Mouse (Mus musculus) heart, adult 18-20 months (tissue): ENCODE measurements around the gene Rnf130. TPM values are rescaled to one million over a fixed set of nuclear protein-coding genes. Genes with fewer than 3 reads are reported as not detected.
"Not testable (repeated sequence)": the region's sequence is repeated elsewhere in the genome, so short reads cannot be mapped to it uniquely, and the experiment has no call there.

ENCODE experiments used
- DNase-seq, 2 experiments: peaks; one replicate each; pipeline ENCODE4 v3.0.0; 2021 to 2022; ENCODE audit warnings: mixed read lengths in 1 of 2
- total RNA-seq, 2 experiments: library from RNA; stranded (reverse); gene quantifications; 2 replicates each; pipeline ENCODE4 v1.2.3; 2021

Rnf130 gene
- total RNA-seq, 2 experiments from 2014 or later: 50.1 to 55.7 TPM

DNA sequence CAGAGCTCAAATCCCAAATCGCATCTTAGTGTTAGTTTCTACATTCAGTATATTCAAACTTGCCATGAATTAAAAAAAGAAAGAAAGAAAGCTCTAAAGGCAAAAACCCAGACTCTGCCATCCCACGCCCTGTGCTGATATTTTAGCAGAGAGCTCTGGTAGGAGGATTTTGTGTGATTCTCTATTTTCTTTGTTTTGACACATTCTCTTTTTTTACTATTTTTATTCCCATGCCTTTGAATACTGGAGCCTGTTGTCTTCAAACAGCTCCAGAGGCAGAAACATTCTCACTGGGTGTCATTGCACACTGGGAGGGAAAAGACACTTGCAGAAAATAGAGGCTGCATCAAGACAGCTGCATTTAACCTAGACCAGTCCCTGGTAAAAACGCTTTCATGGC lies 61.1 kb downstream of the Rnf130 start:
- DNase-seq: no peak

DNA sequence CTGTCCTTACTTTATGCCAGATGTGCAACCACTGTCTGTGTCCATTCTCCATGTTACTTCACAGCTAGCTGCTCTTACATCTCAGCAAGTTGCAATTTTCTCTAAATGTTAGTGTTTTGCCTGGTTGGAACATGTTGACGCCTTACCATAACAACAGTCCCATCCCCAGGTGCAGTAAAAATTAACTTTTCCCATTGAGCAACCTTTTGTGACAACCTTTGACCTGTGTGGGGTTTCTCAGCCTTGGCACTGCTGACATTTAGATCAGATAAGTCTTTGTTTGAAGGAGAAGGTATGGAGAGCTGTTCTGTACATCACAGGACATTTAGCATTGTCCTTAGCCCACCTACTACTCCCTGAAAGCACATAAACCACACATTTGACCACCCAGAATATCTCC lies 64.7 kb downstream of the Rnf130 start:
- DNase-seq: no peak

GRCm38 (mm10) chr11:50090982-50091675 lies 66.0 kb downstream of the Rnf130 start:
- no peak for DNase-seq

DNA sequence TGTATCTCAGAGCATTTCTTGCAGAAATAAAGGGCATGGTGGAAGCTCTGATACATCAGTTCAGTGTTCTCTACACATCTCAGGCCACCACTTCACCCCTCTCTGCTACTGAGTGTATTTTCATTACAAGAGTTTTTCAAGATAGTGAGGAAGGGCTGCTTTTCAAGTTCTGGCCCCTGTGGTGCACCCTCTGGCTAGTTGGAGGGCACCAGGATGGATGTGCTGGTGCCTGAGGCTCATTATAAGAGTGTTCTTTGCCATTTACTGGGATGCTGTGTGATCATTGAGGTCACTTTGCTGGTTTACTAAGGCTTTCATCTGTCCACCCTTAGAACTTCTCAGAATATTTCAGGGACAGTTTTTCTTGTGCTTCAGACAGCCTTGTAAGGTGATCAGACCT lies 66.5 kb downstream of the Rnf130 start:
- DNase-seq: no peak

GRCm38 (mm10) chr11:50095661-50096060 lies 70.5 kb downstream of the Rnf130 start:
- no peak for DNase-seq

GRCm38 (mm10) chr11:50097091-50097490 lies 71.9 kb downstream of the Rnf130 start:
- no peak for DNase-seq

DNA sequence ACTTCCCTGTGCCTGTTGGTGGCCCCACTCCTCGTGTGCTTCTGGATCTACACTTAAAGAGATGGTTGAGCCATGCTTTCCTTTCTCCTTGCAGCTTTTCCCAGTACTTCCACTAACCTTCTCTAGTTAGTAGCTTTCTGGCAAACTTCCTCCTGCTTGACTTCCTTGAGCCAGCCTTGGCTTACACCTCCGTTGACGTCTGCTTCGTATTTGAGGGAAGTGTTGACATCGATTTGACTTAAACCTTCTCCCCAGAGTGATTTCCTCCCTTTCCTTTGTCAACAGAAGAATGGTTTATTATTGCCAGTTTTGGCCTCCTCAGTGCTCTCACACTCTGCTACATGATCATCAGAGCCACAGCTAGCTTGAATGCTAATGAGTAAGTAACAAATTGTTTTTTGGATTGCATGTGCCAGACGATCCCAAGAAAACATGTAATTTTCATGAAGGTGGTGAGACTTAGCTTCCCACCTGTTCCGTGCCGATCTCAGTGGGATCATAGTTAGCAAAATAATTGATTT lies 73.9 kb downstream of the Rnf130 start:
- DNase-seq: peak; percentile 48 to 65

DNA sequence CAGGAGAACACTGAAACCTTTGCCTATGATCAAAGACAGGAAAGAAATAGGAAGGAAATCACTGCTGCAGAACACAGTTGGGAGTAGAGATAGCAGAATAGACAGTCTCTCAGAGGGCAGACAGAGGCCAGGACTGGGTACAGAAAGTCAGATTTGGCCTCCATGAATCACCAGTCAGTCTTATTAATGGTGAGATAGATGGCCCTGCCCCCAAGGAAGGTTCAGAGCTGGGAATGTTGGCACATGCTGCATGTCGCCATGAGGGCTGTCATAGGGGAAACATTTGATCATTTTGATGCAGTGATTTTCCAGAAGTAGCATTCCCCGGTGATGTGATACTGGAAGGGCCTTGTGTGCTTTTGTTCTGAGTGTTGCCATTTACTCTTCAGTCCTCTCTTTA lies 74.5 kb downstream of the Rnf130 start:
- no peak for DNase-seq

- DNase-seq: no peak
Measured at GRCm38 (mm10) chr11:50100548-50101307, 75.6 kb downstream of the Rnf130 start.

DNA sequence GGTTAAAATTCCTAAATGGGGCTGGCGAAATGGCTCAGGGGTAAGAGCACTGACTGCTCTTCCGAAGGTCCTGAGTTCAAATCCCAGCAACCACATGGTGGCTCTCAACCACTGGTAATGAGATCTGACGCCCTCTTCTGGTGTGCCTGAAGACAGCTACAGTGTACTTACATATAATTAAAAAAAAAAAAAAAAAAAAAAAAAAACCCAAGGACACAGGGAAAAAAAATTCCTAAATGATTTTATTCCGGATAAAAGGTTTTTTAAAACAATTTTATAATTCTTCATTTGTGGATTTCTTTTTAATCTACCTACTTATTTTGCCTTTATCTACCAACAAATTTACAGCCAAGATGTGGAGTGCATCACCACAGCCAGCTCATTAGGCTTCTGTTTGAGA lies 76.8 kb downstream of the Rnf130 start:
- not testable (repeated sequence) for DNase-seq

GRCm38 (mm10) chr11:50104016-50104415 lies 78.9 kb downstream of the Rnf130 start:
- no peak for DNase-seq

- DNase-seq: no peak
Measured at GRCm38 (mm10) chr11:50105237-50105636, 80.1 kb downstream of the Rnf130 start.

- DNase-seq: no peak
Measured at GRCm38 (mm10) chr11:50106024-50106423, 80.9 kb downstream of the Rnf130 start.

- peak; percentile 45 to 68 for DNase-seq
Measured at GRCm38 (mm10) chr11:50108823-50109244, 83.7 kb downstream of the Rnf130 start.

DNA sequence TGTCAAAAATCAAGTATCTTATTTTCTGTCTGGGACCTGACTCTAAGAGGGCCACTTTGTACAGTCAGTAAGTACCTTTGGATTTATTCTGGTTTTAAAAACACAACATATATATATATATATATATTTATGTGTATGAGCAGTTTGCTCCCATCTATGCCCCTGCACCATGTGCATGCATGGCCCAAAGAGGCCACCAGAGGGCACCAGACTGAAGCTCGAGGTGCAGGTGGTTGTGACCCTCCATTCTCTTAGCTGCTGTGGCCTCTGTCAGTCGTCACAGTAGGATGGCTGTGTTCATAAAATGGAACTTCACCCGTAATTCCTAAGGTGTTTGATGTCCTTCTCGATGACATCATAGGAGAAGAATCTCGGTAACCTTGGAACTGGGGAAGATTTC lies 89.2 kb downstream of the Rnf130 start:
- DNase-seq: peak; percentile 71 to 87

GRCm38 (mm10) chr11:50122631-50123081 lies 97.5 kb downstream of the Rnf130 start:
- no peak for DNase-seq

- no peak for DNase-seq
Measured at GRCm38 (mm10) chr11:50127781-50128180, 102.6 kb downstream of the Rnf130 start.

DNA sequence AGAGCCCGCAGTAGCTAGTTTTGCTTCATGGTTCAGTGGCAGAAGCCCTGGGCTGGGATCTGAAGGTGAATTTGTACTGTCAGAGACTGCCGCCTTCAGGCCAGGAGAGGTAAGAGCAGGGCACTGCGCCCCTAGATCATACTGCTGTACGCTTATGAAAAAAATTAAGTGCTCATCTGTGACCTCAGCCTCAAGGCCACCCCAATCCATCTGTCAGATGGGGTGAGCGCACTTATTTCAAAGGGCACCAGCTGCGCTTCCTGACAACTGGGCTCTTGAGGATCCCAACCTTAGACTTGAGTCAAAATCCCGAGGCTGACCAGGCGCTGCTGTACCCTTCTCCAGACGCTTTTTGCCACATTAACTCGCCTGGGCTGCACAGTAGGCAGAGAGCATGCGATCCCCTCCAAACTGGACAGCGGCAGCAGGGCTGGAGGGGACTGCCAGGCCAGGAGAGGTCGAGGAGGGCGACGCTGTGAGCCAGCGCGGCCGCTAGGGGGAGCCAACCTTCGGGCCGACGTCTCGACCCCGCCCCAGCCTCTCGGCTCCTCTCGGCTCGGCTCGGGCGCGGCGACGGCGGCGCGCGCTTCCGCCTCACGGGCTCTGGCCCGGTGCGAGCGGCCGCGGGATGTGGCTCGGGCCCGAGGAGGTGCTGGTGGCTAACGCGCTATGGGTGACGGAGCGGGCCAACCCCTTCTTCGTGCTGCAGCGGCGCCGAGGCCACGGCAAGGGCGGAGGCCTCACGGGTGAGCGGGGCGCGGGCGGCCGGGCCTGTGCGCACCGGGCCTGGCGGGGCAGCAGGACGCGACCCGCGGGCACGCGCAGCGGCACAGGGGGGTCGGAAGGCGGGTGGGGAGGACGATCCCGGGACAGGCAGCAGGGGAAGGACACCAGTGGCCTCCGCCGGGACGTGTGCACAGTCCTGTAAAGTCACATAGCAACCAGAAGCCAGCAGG lies 105.9 kb downstream of the Rnf130 start, which contains the start of gene Tbc1d9b:
Tbc1d9b (plus strand) TSS at position 586 of the 956 bp plus-strand sequence.
- DNase-seq: peak; percentile 92

DNA sequence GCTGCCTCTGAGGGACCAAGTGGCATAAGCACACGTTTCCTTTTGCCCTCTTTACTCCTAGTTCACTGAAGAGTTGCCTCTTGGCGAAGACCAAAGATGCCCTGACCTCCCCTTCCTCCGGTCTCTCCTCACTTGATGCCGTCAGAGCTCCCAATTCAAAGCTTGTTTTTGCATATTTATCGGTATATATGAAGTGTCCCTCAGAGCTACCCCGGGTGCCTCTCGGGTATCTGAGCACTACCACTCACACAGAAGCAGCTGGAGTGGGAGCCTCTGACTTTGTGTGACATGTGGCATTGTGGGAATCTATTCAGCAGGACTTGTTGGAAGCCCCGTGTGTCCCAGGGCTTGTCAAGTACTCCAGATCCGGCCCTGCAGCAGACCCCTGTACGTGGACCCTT lies 106.7 kb downstream of the Rnf130 start:
- DNase-seq: no peak

DNA sequence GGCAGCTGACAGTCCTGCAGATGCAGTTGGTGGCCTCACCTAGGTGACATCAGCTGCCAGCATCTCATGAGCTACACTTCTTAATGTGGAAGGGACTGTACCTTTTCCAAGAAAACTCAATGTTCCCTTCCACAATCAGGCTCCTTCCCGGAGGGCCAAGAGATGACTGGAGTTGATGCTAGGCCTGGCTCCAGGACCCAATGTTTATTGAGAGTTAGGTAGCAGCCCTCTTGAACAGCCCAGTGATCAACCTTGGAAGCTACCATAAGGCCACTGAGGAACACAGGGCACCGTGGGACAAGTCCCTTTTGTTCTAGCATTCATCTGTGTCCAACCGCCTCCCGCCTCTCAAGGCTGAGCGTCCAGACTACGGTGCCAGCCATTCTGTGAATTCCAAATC lies 107.1 kb downstream of the Rnf130 start:
- DNase-seq: no peak

DNA sequence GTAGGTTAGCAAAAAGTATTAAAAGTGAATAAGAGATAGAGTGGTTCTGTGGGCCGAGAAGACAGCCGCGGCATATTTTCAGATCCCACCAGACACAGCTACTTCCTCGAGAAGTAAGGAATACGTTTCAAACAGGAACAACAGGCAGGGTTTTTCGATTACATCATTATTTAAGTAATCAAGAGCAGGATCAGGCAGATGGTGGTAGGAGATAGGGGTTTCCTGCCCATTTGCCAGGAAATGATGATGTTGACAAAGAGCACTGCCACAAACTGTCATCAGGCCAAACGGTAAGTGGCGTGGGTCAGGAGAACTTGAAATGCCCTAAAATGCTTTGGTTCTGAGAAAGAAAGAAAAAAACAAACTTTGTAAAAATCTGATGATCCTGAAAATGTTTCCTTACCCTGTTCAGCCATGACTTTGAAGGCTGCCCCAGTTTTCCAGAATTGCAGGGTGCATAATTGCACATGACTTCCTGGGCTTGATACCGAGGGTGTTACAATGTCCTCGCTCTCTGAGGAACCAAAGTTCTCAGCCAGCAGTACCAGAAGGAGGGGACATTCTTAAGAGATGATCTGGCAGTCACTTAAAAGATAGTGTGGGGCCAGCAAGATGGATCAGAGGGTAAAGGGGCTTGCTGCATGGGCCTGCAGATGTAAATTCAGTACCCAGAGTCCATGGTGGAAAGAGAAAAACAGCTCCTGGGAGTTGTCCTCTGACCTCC lies 109.2 kb downstream of the Rnf130 start:
- peak in 1 of 2 experiments; percentile 41 for DNase-seq
